Mouse (Mus musculus): Measurements from ENCODE around the gene Gm5724.
A peak's percentile ranks its signal among the peaks of the same experiment; 100 is the strongest.

The Gm5724 gene

DNA sequence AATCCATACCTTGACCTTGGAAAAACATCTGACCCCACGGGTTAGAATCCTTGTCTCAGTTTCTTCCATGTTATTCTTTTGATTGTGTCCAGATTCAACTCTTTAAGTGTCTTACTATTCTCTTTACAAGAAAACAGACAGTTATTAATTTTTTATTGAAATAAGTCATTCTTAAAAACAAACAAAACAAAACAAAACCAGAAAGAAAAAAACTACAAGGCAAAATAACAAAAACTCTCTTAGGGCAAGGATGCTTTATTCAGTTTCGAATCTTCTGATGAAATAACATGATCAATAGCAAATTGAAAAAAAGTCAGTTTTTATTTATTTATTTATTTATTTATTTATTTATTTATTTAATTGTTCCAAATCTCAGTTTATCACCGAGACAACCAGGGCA is at the start of gene Gm5724:
Gene Gm5724, minus strand, starts transcription at position 101 of the 400 bp plus-strand sequence.
- DNase-seq (ENCODE audit: low spot score in 2 of 2) = no peak

DNA sequence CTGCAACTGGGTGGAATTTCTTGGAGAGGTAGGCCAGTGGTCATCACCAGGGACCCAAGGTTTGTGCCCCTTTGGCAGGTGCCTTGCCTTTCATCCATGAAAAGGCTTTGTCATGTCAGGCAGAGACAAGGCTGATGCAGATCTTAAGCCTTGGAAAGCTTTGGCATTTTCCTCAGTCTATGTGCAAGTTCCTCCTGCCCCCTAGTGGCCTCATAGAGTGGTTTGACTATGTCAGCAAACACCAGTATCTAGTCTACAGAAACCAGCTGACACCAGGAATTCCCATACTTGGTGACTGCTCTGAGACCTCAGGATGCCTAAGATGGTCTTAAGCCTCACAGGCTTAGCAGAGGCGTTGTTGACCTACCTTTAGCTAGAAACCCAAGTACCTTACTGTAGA is 24.2 kb upstream of the Gm5724 start:
- DNase-seq (ENCODE audit: low spot score in 2 of 2) = peak in 1 of 2 experiments; percentile 6

DNA sequence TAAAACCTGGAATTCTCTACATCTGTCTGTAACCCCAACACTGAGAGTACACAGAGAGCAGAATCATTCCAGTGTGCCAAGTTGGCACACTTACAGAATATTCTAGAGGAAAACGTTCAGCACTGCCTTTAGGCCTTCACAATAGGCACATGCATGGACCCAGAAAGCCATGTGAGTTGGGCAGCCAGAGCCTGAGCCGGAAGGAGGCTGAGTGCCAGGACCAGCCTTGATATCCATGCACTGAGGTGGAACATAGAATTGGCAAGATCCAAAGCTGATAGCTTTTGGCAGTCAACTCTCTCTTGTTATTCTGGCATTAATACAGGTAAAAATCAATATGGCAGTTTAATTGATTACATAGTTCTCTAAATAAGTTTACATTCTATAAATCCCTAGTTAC is 866 bp upstream of the Gm5724 start:
- no peak for DNase-seq (ENCODE audit: low spot score in 2 of 2)

GRCm38 (mm10) chr6:141691246-141691645 is 82.4 kb downstream of the Gm5724 start:
- no peak for DNase-seq (ENCODE audit: low spot score in 2 of 2)

DNA sequence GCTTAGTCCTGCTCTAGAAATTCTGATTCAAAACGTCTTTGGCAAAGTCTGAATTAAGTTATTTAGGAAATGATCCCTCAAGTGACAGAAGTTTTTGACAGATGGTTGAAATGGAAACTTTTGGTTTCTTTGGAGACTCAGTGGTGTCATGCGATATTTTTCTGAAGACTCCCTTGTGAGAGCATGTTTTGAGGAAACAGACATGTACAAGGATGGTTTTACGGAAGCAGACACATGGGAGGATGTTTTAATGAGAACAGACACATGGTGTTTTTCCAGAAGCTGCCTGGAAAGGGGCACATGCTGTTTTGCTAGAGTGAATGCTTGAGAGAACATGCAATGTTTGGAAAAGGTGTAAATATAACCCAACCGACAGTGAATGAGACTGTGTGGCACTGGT is 86.6 kb downstream of the Gm5724 start:
- DNase-seq (ENCODE audit: low spot score in 2 of 2) = no peak

Data from frontal cortex, postnatal 14 days (tissue).